Mouse (Mus musculus) erythroblast, embryonic 14.5 days (primary cell): ENCODE results near the gene F830045P16Rik. TPM values are rescaled to one million over a fixed set of nuclear protein-coding genes. Genes with fewer than 3 reads are reported as not detected.

ENCODE experiments used
- H3K27me3 ChIP-seq: 2 replicates; pipeline ENCODE4 v1.6.1; 2012; ENCODE audit warnings: inconsistent platforms; ENCODE audit not compliant: control insufficient read depth
- H3K36me3 ChIP-seq: 2 replicates; pipeline ENCODE4 v1.6.1; 2012; ENCODE audit warnings: mild to moderate bottlenecking, inconsistent platforms; ENCODE audit not compliant: control insufficient read depth
- H3K4me1 ChIP-seq: 2 replicates; pipeline ENCODE4 v1.6.1; 2012; ENCODE audit warnings: inconsistent platforms; ENCODE audit not compliant: control insufficient read depth
- H3K4me3 ChIP-seq: replicated peaks from 2 replicates; pipeline ENCODE3; 2012; ENCODE audit warnings: moderate library complexity, mild to moderate bottlenecking, inconsistent platforms
- H3K9me3 ChIP-seq: 2 replicates; pipeline ENCODE4 v1.6.1; 2012; ENCODE audit warnings: low read length, inconsistent platforms, mixed read lengths; ENCODE audit not compliant: control insufficient read depth
- GATA1 ChIP-seq: IDR thresholded peaks from 2 replicates; pipeline ENCODE4 v1.6.1; 2012; ENCODE audit warnings: low read length, inconsistent platforms, mixed read lengths
- TAL1 ChIP-seq: IDR thresholded peaks from 3 replicates; pipeline ENCODE4 v1.6.1; 2012; ENCODE audit warnings: low read length, inconsistent platforms, mixed read lengths
- polyA plus RNA-seq: library from polyadenylated mRNA; stranded (reverse); fragments of >175 nt; gene quantifications from 2 replicates; pipeline ENCODE4 v1.2.3, GENCODE M21; 2012

The F830045P16Rik gene
- polyA plus RNA-seq, 1 experiment = not detected

GRCm38 (mm10) chr2:129534886-129535591 lies 1.4 kb downstream of the F830045P16Rik start:
- Histone ChIP-seq H3K4me3 (no peak overlapping the region), H3K9me3 (no peaks in the 10 kb centered on the region), H3K36me3 (no peaks in the 10 kb centered on the region), H3K4me1 (no peaks in the 10 kb centered on the region), H3K27me3 (no peaks in the 10 kb centered on the region)
- TF ChIP-seq GATA1 (no peak), TAL1 (no peak)

GRCm38 (mm10) chr2:129531890-129532289 lies 4.5 kb downstream of the F830045P16Rik start:
- H3K4me1 ChIP-seq = no peaks in the 10 kb centered on the region
- H3K27me3 ChIP-seq = no peaks in the 10 kb centered on the region
- no peak overlapping the region for H3K4me3 ChIP-seq
- H3K36me3 ChIP-seq = no peaks in the 10 kb centered on the region
- TF ChIP-seq TAL1 = no peak
- no peak for TF ChIP-seq GATA1
- no peaks in the 10 kb centered on the region for H3K9me3 ChIP-seq

GRCm38 (mm10) chr2:129531102-129531501 lies 5.3 kb downstream of the F830045P16Rik start:
- Histone ChIP-seq H3K36me3 (no peaks in the 10 kb centered on the region), H3K4me1 (no peaks in the 10 kb centered on the region), H3K4me3 (no peak overlapping the region), H3K27me3 (no peaks in the 10 kb centered on the region), H3K9me3 (no peaks in the 10 kb centered on the region)
- TF ChIP-seq GATA1 (no peak), TAL1 (no peak)

GRCm38 (mm10) chr2:129529297-129530209 lies 6.8 kb downstream of the F830045P16Rik start:
- TF ChIP-seq TAL1 (no peak), GATA1 (no peak)
- no peaks in the 10 kb centered on the region for H3K9me3 ChIP-seq
- no peaks in the 10 kb centered on the region for H3K27me3 ChIP-seq
- no peaks in the 10 kb centered on the region for H3K36me3 ChIP-seq
- no peaks in the 10 kb centered on the region for H3K4me1 ChIP-seq
- H3K4me3 ChIP-seq = no peak overlapping the region

GRCm38 (mm10) chr2:129527916-129528315 lies 8.5 kb downstream of the F830045P16Rik start:
- Histone ChIP-seq H3K27me3 (no peaks in the 10 kb centered on the region), H3K4me1 (no peaks in the 10 kb centered on the region), H3K4me3 (no peak overlapping the region), H3K9me3 (no peaks in the 10 kb centered on the region), H3K36me3 (no peaks in the 10 kb centered on the region)
- TF ChIP-seq GATA1 (no peak), TAL1 (no peak)

GRCm38 (mm10) chr2:129526322-129526721 lies 10.1 kb downstream of the F830045P16Rik start:
- H3K27me3 ChIP-seq = no peaks in the 10 kb centered on the region
- TF ChIP-seq TAL1 (no peak), GATA1 (no peak)
- no peaks in the 10 kb centered on the region for H3K36me3 ChIP-seq
- no peaks in the 10 kb centered on the region for H3K4me1 ChIP-seq
- H3K9me3 ChIP-seq = no peaks in the 10 kb centered on the region
- H3K4me3 ChIP-seq = no peak overlapping the region

- no peak overlapping the region for H3K4me3 ChIP-seq
- no peaks in the 10 kb centered on the region for H3K27me3 ChIP-seq
- TF ChIP-seq GATA1 (no peak), TAL1 (no peak)
- no peaks in the 10 kb centered on the region for H3K9me3 ChIP-seq
- H3K36me3 ChIP-seq = no peaks in the 10 kb centered on the region
- no peaks in the 10 kb centered on the region for H3K4me1 ChIP-seq
These were observed 10.8 kb downstream of the F830045P16Rik start for GRCm38 (mm10) chr2:129525644-129526043.

GRCm38 (mm10) chr2:129518526-129518925 lies 17.9 kb downstream of the F830045P16Rik start:
- Histone ChIP-seq H3K9me3 (no peaks in the 10 kb centered on the region), H3K27me3 (no peaks in the 10 kb centered on the region), H3K36me3 (no peaks in the 10 kb centered on the region), H3K4me3 (no peak overlapping the region), H3K4me1 (no peaks in the 10 kb centered on the region)
- TF ChIP-seq GATA1 (no peak), TAL1 (no peak)
